ENCODE assay signal across 9 mouse cellular contexts in the genomic region with DNA sequence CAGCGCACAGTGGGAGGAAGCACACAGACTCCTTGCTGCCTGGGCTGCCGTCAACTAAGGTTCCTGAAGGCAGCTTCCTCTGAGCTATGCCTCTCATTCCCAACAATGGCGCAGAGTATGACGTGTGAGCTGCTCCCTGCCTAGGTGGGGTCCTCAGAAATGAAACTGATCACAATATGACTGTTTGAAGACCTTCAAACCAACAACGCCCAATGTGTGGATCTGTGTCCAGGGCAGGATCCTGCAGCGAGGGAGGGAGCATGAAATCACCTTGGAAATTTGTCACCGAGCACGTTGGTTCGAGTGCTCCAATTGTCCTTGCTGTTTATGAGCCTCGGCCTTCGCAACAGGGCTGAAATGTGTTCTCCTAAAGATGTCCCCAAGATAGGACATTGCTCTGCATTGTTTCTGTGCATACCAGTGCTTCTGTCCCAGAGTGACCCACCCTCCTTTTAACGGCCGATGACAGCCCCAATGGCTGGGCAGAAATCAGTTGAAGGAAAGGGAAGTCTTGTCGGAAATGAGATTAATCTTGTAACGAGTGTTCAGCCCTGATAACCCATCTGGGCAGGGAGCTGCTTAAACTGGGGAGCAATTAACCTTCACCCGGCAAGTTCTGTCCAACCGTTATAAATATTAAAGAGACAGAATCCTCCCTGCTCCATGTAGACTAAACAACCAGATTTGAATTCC.
DNase-seq lines count a peak whose midpoint lies in the region; ATAC-seq and TF ChIP-seq lines count a peak whose summit lies in the region.
"Had no signal": no experiment of that assay in that cellular context is flagged by ENCODE, and none has a peak within 500 bp of the region (broad histone marks: within the 10 kb centered on the region; RNA-seq: fewer than 3 reads in every experiment).

No protein-coding gene starts in this region.

- intact Hi-C loops in gastrocnemius, postnatal 36 days (cut with DNase I) = no loop called here

- H3K4me1 ChIP-seq in liver, embryonic 14.5 days (replicated peaks; ENCODE audit: control insufficient read depth in 2 of 2, insufficient read depth in 2 of 2, low read length in 1 of 2) = peaks cover 0 to 41% of the 10 kb centered on the region in 2 experiments; a peak in 3 of 4 replicates
- peaks cover 5% of the 10 kb centered on the region; the same call in 1 of the 2 replicates for H3K4me1 ChIP-seq in stomach, embryonic 16.5 days (ENCODE audit: control insufficient read depth, insufficient read depth, low read length)

- ATAC-seq in liver, embryonic 14.5 days (ENCODE audit: insufficient read depth) = peak; percentile 69
- peak; percentile 73 for ATAC-seq in stomach, embryonic 16.5 days (ENCODE audit: insufficient read depth, low FRiP score)
- ATAC-seq in CD4-positive, CD25-positive, alpha-beta regulatory T cell, adult 4 months = no peak

- H3K4me2 ChIP-seq in liver, embryonic 14.5 days (ENCODE audit: low read depth) = peak overlapping the region; percentile 48
- H3K4me2 ChIP-seq in stomach, embryonic 16.5 days (ENCODE audit: low read depth, low read length) = no peak overlapping the region

- no peak overlapping the region for H3K9ac ChIP-seq in liver, embryonic 14.5 days (replicated peaks)
- H3K9ac ChIP-seq in stomach, embryonic 16.5 days (ENCODE audit: low read length) = no peak overlapping the region

- WGBS in liver, embryonic 14.5 days (ENCODE audit: insufficient replicate concordance) = 11% methylated on average over 17 of the region's 17 CpGs
- WGBS in stomach, embryonic 16.5 days = 56% methylated on average over 17 of the region's 17 CpGs

- TF ChIP-seq CTCF in liver, embryonic 14.5 days (IDR thresholded peaks at IDR 0.05; ENCODE audit: low read depth) = no peak

- peak; percentile 38 for DNase-seq in gastrocnemius, adult 18-20 months (ENCODE audit: low spot score)
- no peak for DNase-seq in gastrocnemius, postnatal 36 days
- peak; percentile 45 for DNase-seq in heart, postnatal 4 days
- DNase-seq in liver, embryonic 14.5 days (ENCODE audit: low read depth in 3 of 3, low spot score in 3 of 3) = peak; percentile 33 to 37 (median 37)
- DNase-seq in layer of hippocampus, postnatal 25 days (ENCODE audit: extremely low spot score in 1 of 2, low spot score in 1 of 2) = no peak
- DNase-seq in layer of hippocampus, postnatal 36 days = no peak
- DNase-seq: midbrain, embryonic 14.5 days had no signal

- no peak overlapping the region for H3K27ac ChIP-seq in liver, embryonic 14.5 days
- peak overlapping the region; percentile 20; the same call in 1 of the 2 replicates for H3K27ac ChIP-seq in stomach, embryonic 16.5 days (ENCODE audit: low read length)

- TF ChIP-seq EP300 in liver, embryonic 14.5 days (IDR thresholded peaks at IDR 0.05; ENCODE audit: low read depth) = peak; percentile 78

- H3K9me3 ChIP-seq in liver, embryonic 14.5 days (ENCODE audit: control insufficient read depth, low read length) = no peaks in the 10 kb centered on the region
- no peaks in the 10 kb centered on the region for H3K9me3 ChIP-seq in stomach, embryonic 16.5 days (replicated peaks; ENCODE audit: control insufficient read depth, low read length)

- no peaks in the 10 kb centered on the region; the same call in none of the 2 replicates for H3K27me3 ChIP-seq in liver, embryonic 14.5 days (ENCODE audit: control insufficient read depth, insufficient read depth, low read length)
- no peaks in the 10 kb centered on the region for H3K27me3 ChIP-seq in stomach, embryonic 16.5 days (ENCODE audit: control insufficient read depth, insufficient read depth, low read length)

- H3K4me3 ChIP-seq in liver, embryonic 14.5 days (ENCODE audit: insufficient read depth in 1 of 2, low read depth in 2 of 2, low read length in 2 of 2) = peak overlapping the region in 1 of 2 experiments; percentile 3; a peak in 1 of 4 replicates
- no peak overlapping the region for H3K4me3 ChIP-seq in stomach, embryonic 16.5 days (replicated peaks; ENCODE audit: low read length)

- no peaks in the 10 kb centered on the region for H3K36me3 ChIP-seq in liver, embryonic 14.5 days (replicated peaks; ENCODE audit: control insufficient read depth, insufficient read depth, low read depth)
- no peaks in the 10 kb centered on the region for H3K36me3 ChIP-seq in stomach, embryonic 16.5 days (ENCODE audit: control insufficient read depth, insufficient read depth, low read length)

Comparison
In these comparisons a context has a peak if more than half of its experiments do, and no peak if none do; other contexts are left out.
1. DNase-seq: peak in gastrocnemius, adult 18-20 months (single experiment), heart, postnatal 4 days (single experiment) and liver, embryonic 14.5 days (3 of 3); none in gastrocnemius, postnatal 36 days (0 of 2), layer of hippocampus, postnatal 25 days (0 of 2) and layer of hippocampus, postnatal 36 days (0 of 2).